Mouse (Mus musculus): ENCODE results near the gene 4930558C23Rik. TPM values are rescaled to one million over a fixed set of nuclear protein-coding genes. Genes with fewer than 3 reads are reported as not detected.
"Not testable (repeated sequence)": the region's sequence is repeated elsewhere in the genome, so short reads cannot be mapped to it uniquely, and the experiment has no call there.

Gene 4930558C23Rik
- polyA plus RNA-seq, 1 experiment from 2014 or later, result not detected

DNA sequence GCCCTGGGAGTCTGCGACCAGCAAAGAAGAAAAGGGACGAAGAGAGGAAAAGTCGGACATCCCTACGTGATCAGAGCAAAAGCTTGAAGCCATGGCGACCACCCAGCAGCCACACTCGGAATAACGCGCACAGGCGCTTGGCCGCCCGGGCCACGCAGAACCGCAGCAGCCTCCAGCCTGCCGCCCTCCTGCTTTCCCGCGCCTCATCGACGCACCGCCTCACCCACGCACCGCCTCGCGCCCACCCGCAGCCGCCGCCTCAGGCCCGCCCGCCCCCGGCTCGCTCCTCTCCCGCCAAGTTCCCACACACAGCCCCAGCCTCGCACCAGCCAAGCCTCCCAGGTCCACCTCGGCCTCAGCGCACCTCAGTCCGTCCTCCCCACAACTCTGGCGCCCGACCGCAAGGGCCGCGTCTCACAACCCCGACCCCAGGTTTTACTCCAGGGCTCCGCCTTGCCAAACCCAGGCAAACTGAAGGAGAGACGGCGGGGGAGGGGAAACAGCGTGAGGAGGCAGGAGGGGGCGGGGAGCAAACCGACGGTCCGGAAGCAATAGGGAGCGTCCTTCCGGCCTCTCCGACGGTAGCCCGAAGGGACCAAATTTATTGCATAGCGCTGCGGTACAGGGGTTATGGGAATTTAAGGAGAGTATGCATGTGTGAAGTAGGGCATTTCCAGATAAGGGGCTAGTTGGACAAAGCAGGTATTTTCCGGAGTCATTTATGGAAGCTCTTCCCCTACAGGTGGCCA lies 45.8 kb downstream of the 4930558C23Rik start, which contains the start of gene Setdb1:
Gene Setdb1, minus strand, starts transcription at position 502 of the 749 bp plus-strand sequence.
- under 1% methylated on average over 39 of the region's 57 CpGs for WGBS

DNA sequence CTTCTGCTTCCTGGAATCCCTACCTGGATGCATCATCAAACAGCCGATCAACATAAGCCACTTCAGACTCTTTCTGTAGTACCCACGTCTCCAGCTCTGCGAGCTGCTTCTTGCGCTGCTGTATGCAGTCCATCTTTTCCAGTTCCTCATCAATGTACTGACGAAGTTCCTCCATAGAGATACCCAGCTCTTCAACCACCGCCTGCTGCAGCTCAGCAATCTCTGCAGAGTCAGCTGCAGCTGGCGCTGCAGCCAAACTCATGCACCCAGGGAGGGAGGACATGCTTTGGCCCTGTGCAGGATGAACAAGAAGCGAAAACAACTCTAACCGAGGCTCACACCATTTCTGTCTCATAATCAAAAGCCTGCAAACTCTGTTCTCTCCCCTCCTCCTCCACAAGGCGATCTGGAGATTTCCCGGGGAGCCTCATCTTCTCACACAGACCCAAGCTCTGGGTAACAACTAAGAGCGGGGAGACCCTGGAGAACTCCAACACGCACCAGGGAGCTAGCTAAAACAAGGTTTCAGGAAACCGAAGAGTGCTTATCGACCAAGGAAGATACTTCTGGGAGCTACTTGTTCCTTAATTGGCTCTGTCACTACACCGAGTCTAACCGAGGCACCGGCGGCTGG lies 46.6 kb downstream of the 4930558C23Rik start:
- not testable (repeated sequence) for H3K27ac ChIP-seq (replicated peaks); H3K4me1 ChIP-seq; H3K9me3 ChIP-seq (replicated peaks); H3K27me3 ChIP-seq (ENCODE audit: low read depth, poor library complexity, severe bottlenecking); DNase-seq (ENCODE audit: low spot score)
- H3K36me3 ChIP-seq, result peaks cover 38% of the 10 kb centered on the region
- WGBS, result 36% methylated on average over 12 of the region's 19 CpGs
- H3K4me3 ChIP-seq, result peak overlapping the region; percentile 63

More for the DNA sequence above, 45.8 kb downstream of the 4930558C23Rik start, which contains the start of gene Setdb1:
- peak; percentile 96 for DNase-seq (ENCODE audit: low spot score)
- not testable (repeated sequence) for H3K4me1 ChIP-seq; H3K27me3 ChIP-seq (ENCODE audit: low read depth, poor library complexity, severe bottlenecking); H3K9me3 ChIP-seq (replicated peaks)
- peaks cover 30% of the 10 kb centered on the region for H3K36me3 ChIP-seq
- peak within 1 kb of the TSS; percentile 63 for H3K4me3 ChIP-seq
- H3K27ac ChIP-seq (replicated peaks), result peak within 1 kb of the TSS; percentile 83

GRCm38 (mm10) chr3:95349491-95349890 lies 53.1 kb downstream of the 4930558C23Rik start:
- Histone ChIP-seq H3K27me3 (ENCODE audit: low read depth, poor library complexity, severe bottlenecking) (no peaks in the 10 kb centered on the region), H3K4me1 (no peaks in the 10 kb centered on the region), H3K9me3 (replicated peaks) (peaks cover 5% of the 10 kb centered on the region), H3K36me3 (peaks cover 95% of the 10 kb centered on the region), H3K4me3 (no peak overlapping the region), H3K27ac (replicated peaks) (no peak overlapping the region)
- DNase-seq (ENCODE audit: low spot score), result no peak

GRCm38 (mm10) chr3:95348343-95348742 lies 54.3 kb downstream of the 4930558C23Rik start:
- 95% methylated on average over 5 of the region's 5 CpGs for WGBS
- not testable (repeated sequence) for H3K4me1 ChIP-seq; H3K9me3 ChIP-seq (replicated peaks); H3K27me3 ChIP-seq (ENCODE audit: low read depth, poor library complexity, severe bottlenecking); DNase-seq (ENCODE audit: low spot score); H3K4me3 ChIP-seq; H3K27ac ChIP-seq (replicated peaks)
- H3K36me3 ChIP-seq, result peaks cover 96% of the 10 kb centered on the region

DNA sequence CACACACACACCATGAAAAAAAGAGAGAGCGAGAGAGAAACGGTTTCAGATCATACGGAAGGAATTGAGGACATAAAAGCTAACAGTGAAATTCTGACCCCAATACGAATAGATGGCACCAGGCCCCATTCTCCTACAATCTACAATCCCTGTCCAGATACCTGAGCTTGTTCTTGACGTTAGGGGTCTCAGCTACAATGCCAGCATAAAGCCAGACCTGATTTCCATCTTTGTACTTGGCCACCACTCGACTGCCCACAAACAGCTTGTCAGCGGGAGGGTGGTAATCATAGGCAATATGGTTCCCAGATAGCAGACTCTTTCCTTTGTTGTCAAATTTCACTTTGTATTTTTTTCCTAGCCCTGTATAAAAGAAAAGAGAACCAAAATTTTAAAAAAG lies 56.2 kb downstream of the 4930558C23Rik start:
- H3K27ac ChIP-seq (replicated peaks), result no peak overlapping the region
- no peaks in the 10 kb centered on the region for H3K27me3 ChIP-seq (ENCODE audit: low read depth, poor library complexity, severe bottlenecking)
- no peak for DNase-seq (ENCODE audit: low spot score)
- no peaks in the 10 kb centered on the region for H3K4me1 ChIP-seq
- no peak overlapping the region for H3K4me3 ChIP-seq
- WGBS, result 95% methylated on average over 7 of the region's 7 CpGs
- peaks cover 5% of the 10 kb centered on the region for H3K9me3 ChIP-seq (replicated peaks)
- H3K36me3 ChIP-seq, result peaks cover 96% of the 10 kb centered on the region

- H3K36me3 ChIP-seq, result peaks cover 96% of the 10 kb centered on the region
- H3K9me3 ChIP-seq (replicated peaks); DNase-seq (ENCODE audit: low spot score); H3K4me3 ChIP-seq; H3K27ac ChIP-seq (replicated peaks); H3K27me3 ChIP-seq (ENCODE audit: low read depth, poor library complexity, severe bottlenecking); H3K4me1 ChIP-seq: not testable (repeated sequence)
- WGBS, result 96% methylated on average over 9 of the region's 9 CpGs
Measured at GRCm38 (mm10) chr3:95343356-95344000, 59.2 kb downstream of the 4930558C23Rik start.

- H3K4me1 ChIP-seq, result no peaks in the 10 kb centered on the region
- H3K9me3 ChIP-seq (replicated peaks), result no peaks in the 10 kb centered on the region
- H3K27ac ChIP-seq (replicated peaks), result no peak overlapping the region
- no peaks in the 10 kb centered on the region for H3K27me3 ChIP-seq (ENCODE audit: low read depth, poor library complexity, severe bottlenecking)
- H3K4me3 ChIP-seq, result no peak overlapping the region
- DNase-seq (ENCODE audit: low spot score), result no peak
- peaks cover 100% of the 10 kb centered on the region for H3K36me3 ChIP-seq
- WGBS, result 97% methylated on average over 4 of the region's 4 CpGs
Measured at GRCm38 (mm10) chr3:95338251-95338650, 64.4 kb downstream of the 4930558C23Rik start.

GRCm38 (mm10) chr3:95337345-95337744 lies 65.3 kb downstream of the 4930558C23Rik start:
- no peak overlapping the region for H3K4me3 ChIP-seq
- no peak for DNase-seq (ENCODE audit: low spot score)
- no peak overlapping the region for H3K27ac ChIP-seq (replicated peaks)
- no peaks in the 10 kb centered on the region for H3K27me3 ChIP-seq (ENCODE audit: low read depth, poor library complexity, severe bottlenecking)
- H3K4me1 ChIP-seq, result no peaks in the 10 kb centered on the region
- WGBS, result 95% methylated on average over 4 of the region's 4 CpGs
- H3K9me3 ChIP-seq (replicated peaks), result no peaks in the 10 kb centered on the region
- H3K36me3 ChIP-seq, result peaks cover 100% of the 10 kb centered on the region

Other genes with a start within 250 kb of the 4930558C23Rik start
- 7.6 and 10.8 TPM in 2 replicates for gene Sema6c, start 242.4 kb downstream of the 4930558C23Rik start, polyA plus RNA-seq (2016; fragmentation: Nextera tagmentation; extraction: Ambion mirVana)
- 10.6 and 11.3 TPM in 2 replicates for gene Gabpb2, start 184.9 kb downstream of the 4930558C23Rik start, polyA plus RNA-seq (2016; fragmentation: Nextera tagmentation; extraction: Ambion mirVana)
- 92.5 and 92.7 TPM in 2 replicates for gene Cdc42se1, start 174.1 kb downstream of the 4930558C23Rik start, polyA plus RNA-seq (2016; fragmentation: Nextera tagmentation; extraction: Ambion mirVana)
- 41.1 and 72.9 TPM in 2 replicates for gene Mllt11, start 170.7 kb downstream of the 4930558C23Rik start, polyA plus RNA-seq (2016; fragmentation: Nextera tagmentation; extraction: Ambion mirVana)
- gene Gm128, start 161.2 kb downstream of the 4930558C23Rik start, polyA plus RNA-seq (2016; fragmentation: Nextera tagmentation; extraction: Ambion mirVana), result 0.24 and 0.25 TPM in 2 replicates
- gene Bnipl, start 151.6 kb downstream of the 4930558C23Rik start, polyA plus RNA-seq (2016; fragmentation: Nextera tagmentation; extraction: Ambion mirVana), result 0.09 and 0.32 TPM in 2 replicates
- 29.2 and 37.6 TPM in 2 replicates for gene Mindy1, start 121.5 kb downstream of the 4930558C23Rik start, polyA plus RNA-seq (2016; fragmentation: Nextera tagmentation; extraction: Ambion mirVana)
- 25.2 and 27.9 TPM in 2 replicates for gene Prune1, start 120.8 kb downstream of the 4930558C23Rik start, polyA plus RNA-seq (2016; fragmentation: Nextera tagmentation; extraction: Ambion mirVana)
- gene Anxa9, start 95.7 kb downstream of the 4930558C23Rik start, polyA plus RNA-seq (2016; fragmentation: Nextera tagmentation; extraction: Ambion mirVana), result 1.5 and 1.9 TPM in 2 replicates
- gene Cers2, start 88.0 kb downstream of the 4930558C23Rik start, polyA plus RNA-seq (2016; fragmentation: Nextera tagmentation; extraction: Ambion mirVana), result 116 and 120 TPM in 2 replicates
- 52.3 and 61.9 TPM in 2 replicates for gene Setdb1, start 45.6 kb downstream of the 4930558C23Rik start, polyA plus RNA-seq (2016; fragmentation: Nextera tagmentation; extraction: Ambion mirVana)
- 30.0 and 34.1 TPM in 2 replicates for gene Arnt, start 31.5 kb upstream of the 4930558C23Rik start, polyA plus RNA-seq (2016; fragmentation: Nextera tagmentation; extraction: Ambion mirVana)
- gene Ctsk, start 96.4 kb upstream of the 4930558C23Rik start, polyA plus RNA-seq (2016; fragmentation: Nextera tagmentation; extraction: Ambion mirVana), result 2.4 and 4.5 TPM in 2 replicates
- 3.2 and 6.8 TPM in 2 replicates for gene Ctss, start 123.9 kb upstream of the 4930558C23Rik start, polyA plus RNA-seq (2016; fragmentation: Nextera tagmentation; extraction: Ambion mirVana)
- not detected in 2 replicates for gene Hormad1, start 156.8 kb upstream of the 4930558C23Rik start, polyA plus RNA-seq (2016; fragmentation: Nextera tagmentation; extraction: Ambion mirVana)
- gene Golph3l, start 186.1 kb upstream of the 4930558C23Rik start, polyA plus RNA-seq (2016; fragmentation: Nextera tagmentation; extraction: Ambion mirVana), result 31.4 and 34.2 TPM in 2 replicates
- gene Ensa, start 222.2 kb upstream of the 4930558C23Rik start, polyA plus RNA-seq (2016; fragmentation: Nextera tagmentation; extraction: Ambion mirVana), result 90.1 and 101 TPM in 2 replicates

All from midbrain, embryonic 10.5 days (tissue).